Mouse (Mus musculus): ENCODE data around the gene Upk3b. TPM values are rescaled to one million over a fixed set of nuclear protein-coding genes. Genes with fewer than 3 reads are reported as not detected.
A peak's percentile ranks its signal among the peaks of the same experiment; 100 is the strongest.

Upk3b gene
- total RNA-seq, 4 experiments from 2014 or later, result 2.8 to 6.9 (median 5.4) TPM

GRCm38 (mm10) chr5:136076284-136076683 lies 38.0 kb downstream of the Upk3b start:
- no peak for DNase-seq

- no peak for DNase-seq
Observed at GRCm38 (mm10) chr5:136077001-136077550, 38.8 kb downstream of the Upk3b start.

- no peak for DNase-seq
Observed at GRCm38 (mm10) chr5:136078136-136078535, 39.8 kb downstream of the Upk3b start.

GRCm38 (mm10) chr5:136082345-136082744 lies 44.0 kb downstream of the Upk3b start:
- DNase-seq, result no peak

- DNase-seq, result peak; percentile 94
Observed at GRCm38 (mm10) chr5:136083669-136084107, 45.4 kb downstream of the Upk3b start, which contains the start of gene Rasa4. Rasa4 (plus strand) TSS chr5:136083916.

- peak; percentile 36 for DNase-seq
Observed at GRCm38 (mm10) chr5:136084144-136084881, 46.0 kb downstream of the Upk3b start.

- peak; percentile 59 for DNase-seq
Observed at GRCm38 (mm10) chr5:136084891-136085651, 46.8 kb downstream of the Upk3b start.

GRCm38 (mm10) chr5:136086290-136086689 lies 48.0 kb downstream of the Upk3b start:
- no peak for DNase-seq

- no peak for DNase-seq
Observed at GRCm38 (mm10) chr5:136088821-136089575, 50.7 kb downstream of the Upk3b start.

GRCm38 (mm10) chr5:136091927-136092326 lies 53.6 kb downstream of the Upk3b start:
- no peak for DNase-seq

- DNase-seq, result no peak
Observed at GRCm38 (mm10) chr5:136094249-136095010, 56.1 kb downstream of the Upk3b start.

- DNase-seq, result no peak
Observed at GRCm38 (mm10) chr5:136095089-136095488, 56.8 kb downstream of the Upk3b start.

Other genes starting within 250 kb of the Upk3b start
- 1 to 10 TPM; 2.4 to 8.4 (median 5.9) TPM for gene Srrm3, start 231.6 kb upstream of the Upk3b start, total RNA-seq (2022)
- 100 to 1,000 TPM; 113 to 288 (median 256) TPM for gene Hspb1, start 150.6 kb upstream of the Upk3b start, total RNA-seq (2022)
- gene Ywhag, start 103.9 kb upstream of the Upk3b start, total RNA-seq (2022), result 100 to 1,000 TPM; 434 to 601 (median 481) TPM
- 10 to 100 TPM in 1 of 4 experiments, 1 to 10 TPM in 3; 4.5 to 15.0 (median 7.8) TPM for gene Ssc4d, start 64.0 kb upstream of the Upk3b start, total RNA-seq (2022)
- not detected for gene Zp3, start 58.4 kb upstream of the Upk3b start, total RNA-seq (2022)
- 10 to 100 TPM; 13.0 to 17.6 (median 16.9) TPM for gene Dtx2, start 43.7 kb upstream of the Upk3b start, total RNA-seq (2022)
- under 1 TPM in 1 of 4 experiments, not detected in 3; 0.41 TPM for gene Upk3bl, start 16.0 kb downstream of the Upk3b start, total RNA-seq (2022)
- gene Rasa4, start 45.4 kb downstream of the Upk3b start, total RNA-seq (2022), result 10 to 100 TPM; 15.0 to 39.0 (median 29.5) TPM
- gene Polr2j, start 78.1 kb downstream of the Upk3b start, total RNA-seq (2022), result 10 to 100 TPM; 74.7 to 93.5 (median 85.9) TPM
- 10 to 100 TPM; 10.8 to 21.6 (median 14.9) TPM for gene Lrwd1, start 97.6 kb downstream of the Upk3b start, total RNA-seq (2022)
- gene Alkbh4, start 97.7 kb downstream of the Upk3b start, total RNA-seq (2022), result 10 to 100 TPM in 1 of 4 experiments, 1 to 10 TPM in 3; 8.3 to 11.1 (median 8.7) TPM
- 1 to 10 TPM; 2.5 to 5.7 (median 4.6) TPM for gene Orai2, start 132.2 kb downstream of the Upk3b start, total RNA-seq (2022)
- gene Prkrip1, start 160.5 kb downstream of the Upk3b start, total RNA-seq (2022), result 10 to 100 TPM; 28.2 to 37.8 (median 33.4) TPM
- gene Sh2b2, start 208.1 kb downstream of the Upk3b start, total RNA-seq (2022), result 10 to 100 TPM in 2 of 4 experiments, 1 to 10 TPM in 2; 7.2 to 14.9 (median 11.4) TPM